Mouse (Mus musculus) left cerebral cortex, adult 8-10 months (tissue): Measurements from ENCODE around the gene Bahd1. TPM values are rescaled to one million over a fixed set of nuclear protein-coding genes. Genes with fewer than 3 reads are reported as not detected.

ENCODE experiments used
- DNase-seq, 2 experiments: peaks; one replicate each; pipeline ENCODE4 v3.0.0; 2022; ENCODE audit warnings: low spot score in 2 of 2
- total RNA-seq, 4 experiments: library from RNA; stranded (reverse); gene quantifications; 2 replicates each; pipeline ENCODE4 v1.2.4; 2022

Bahd1 gene
- total RNA-seq, 4 experiments from 2014 or later, result 41.8 to 49.3 (median 42.6) TPM

- DNase-seq, result no peak
Observed at GRCm38 (mm10) chr2:118926998-118927739, 27.0 kb downstream of the Bahd1 start.

- DNase-seq, result no peak
Observed at GRCm38 (mm10) chr2:118941341-118941740, 41.2 kb downstream of the Bahd1 start.

- no peak for DNase-seq
Observed at GRCm38 (mm10) chr2:118943232-118943631, 43.1 kb downstream of the Bahd1 start.

- DNase-seq, result no peak
Observed at GRCm38 (mm10) chr2:118948818-118949217, 48.6 kb downstream of the Bahd1 start.

- DNase-seq, result no peak
Observed at GRCm38 (mm10) chr2:118949699-118950098, 49.5 kb downstream of the Bahd1 start.

GRCm38 (mm10) chr2:118956497-118956896 lies 56.3 kb downstream of the Bahd1 start:
- no peak for DNase-seq

GRCm38 (mm10) chr2:118959644-118960043 lies 59.5 kb downstream of the Bahd1 start:
- DNase-seq, result no peak

- DNase-seq, result no peak
Observed at GRCm38 (mm10) chr2:118960413-118960812, 60.2 kb downstream of the Bahd1 start.

- DNase-seq, result no peak
Observed at GRCm38 (mm10) chr2:118961546-118961945, 61.4 kb downstream of the Bahd1 start.

GRCm38 (mm10) chr2:118963007-118963675 lies 63.0 kb downstream of the Bahd1 start:
- DNase-seq, result no peak

- no peak for DNase-seq
Observed at GRCm38 (mm10) chr2:118963676-118964012, 63.5 kb downstream of the Bahd1 start.

- no peak for DNase-seq
Observed at GRCm38 (mm10) chr2:118969585-118970147, 69.5 kb downstream of the Bahd1 start.

GRCm38 (mm10) chr2:118972048-118972447 lies 71.9 kb downstream of the Bahd1 start:
- DNase-seq, result no peak

- DNase-seq, result peak; percentile 58 to 76
Observed at GRCm38 (mm10) chr2:118972687-118973376, 72.7 kb downstream of the Bahd1 start.

Other genes with a start within 250 kb of the Bahd1 start
- 10 to 100 TPM; 68.1 to 87.8 (median 77.2) TPM for gene Pak6, start 237.1 kb upstream of the Bahd1 start, total RNA-seq
- 10 to 100 TPM; 36.4 to 40.9 (median 38.5) TPM for gene Ankrd63, start 196.4 kb upstream of the Bahd1 start, total RNA-seq
- 1 to 10 TPM; 2.9 to 5.7 (median 4.3) TPM for gene Plcb2, start 171.9 kb upstream of the Bahd1 start, total RNA-seq
- gene Inafm2, start 154.6 kb upstream of the Bahd1 start, total RNA-seq, result 10 to 100 TPM; 45.3 to 49.6 (median 47.4) TPM
- 1 to 10 TPM; 4.2 to 6.3 (median 5.7) TPM for gene Ccdc9b, start 137.7 kb upstream of the Bahd1 start, total RNA-seq
- not detected for gene Phgr1, start 127.6 kb upstream of the Bahd1 start, total RNA-seq
- 100 to 1,000 TPM; 179 to 192 (median 185) TPM for gene Disp2, start 120.7 kb upstream of the Bahd1 start, total RNA-seq
- 1 to 10 TPM in 3 of 4 experiments, under 1 TPM in 1; 0.97 to 1.9 (median 1.5) TPM for gene Knstrn, start 86.4 kb upstream of the Bahd1 start, total RNA-seq
- gene Ivd, start 38.4 kb upstream of the Bahd1 start, total RNA-seq, result 10 to 100 TPM; 72.7 to 88.6 (median 75.3) TPM
- 1 to 10 TPM; 2.6 to 4.1 (median 3.3) TPM for gene Chst14, start 26.1 kb downstream of the Bahd1 start, total RNA-seq
- 10 to 100 TPM; 43.1 to 49.6 (median 46.5) TPM for gene Ccdc32, start 129.0 kb downstream of the Bahd1 start, total RNA-seq
- 1 to 10 TPM; 6.6 to 9.1 (median 8.0) TPM for gene Rpusd2, start 134.4 kb downstream of the Bahd1 start, total RNA-seq
- gene Knl1, start 146.7 kb downstream of the Bahd1 start, total RNA-seq, result 1 to 10 TPM in 1 of 4 experiments, under 1 TPM in 3; 0.21 to 1.0 (median 0.29) TPM
- 1 to 10 TPM in 2 of 4 experiments, under 1 TPM in 2; 0.54 to 4.2 (median 1.2) TPM for gene Rad51, start 212.4 kb downstream of the Bahd1 start, total RNA-seq